Mouse (Mus musculus): ENCODE results near the gene Nme1. TPM values are rescaled to one million over a fixed set of nuclear protein-coding genes. Genes with fewer than 3 reads are reported as not detected.
A peak's percentile ranks its signal among the peaks of the same experiment; 100 is the strongest.

Nme1 gene
- polyA plus RNA-seq (2015; fragmentation: Nextera tagmentation; extraction: Ambion mirVana), result 302 and 356 TPM in 2 replicates

DNA sequence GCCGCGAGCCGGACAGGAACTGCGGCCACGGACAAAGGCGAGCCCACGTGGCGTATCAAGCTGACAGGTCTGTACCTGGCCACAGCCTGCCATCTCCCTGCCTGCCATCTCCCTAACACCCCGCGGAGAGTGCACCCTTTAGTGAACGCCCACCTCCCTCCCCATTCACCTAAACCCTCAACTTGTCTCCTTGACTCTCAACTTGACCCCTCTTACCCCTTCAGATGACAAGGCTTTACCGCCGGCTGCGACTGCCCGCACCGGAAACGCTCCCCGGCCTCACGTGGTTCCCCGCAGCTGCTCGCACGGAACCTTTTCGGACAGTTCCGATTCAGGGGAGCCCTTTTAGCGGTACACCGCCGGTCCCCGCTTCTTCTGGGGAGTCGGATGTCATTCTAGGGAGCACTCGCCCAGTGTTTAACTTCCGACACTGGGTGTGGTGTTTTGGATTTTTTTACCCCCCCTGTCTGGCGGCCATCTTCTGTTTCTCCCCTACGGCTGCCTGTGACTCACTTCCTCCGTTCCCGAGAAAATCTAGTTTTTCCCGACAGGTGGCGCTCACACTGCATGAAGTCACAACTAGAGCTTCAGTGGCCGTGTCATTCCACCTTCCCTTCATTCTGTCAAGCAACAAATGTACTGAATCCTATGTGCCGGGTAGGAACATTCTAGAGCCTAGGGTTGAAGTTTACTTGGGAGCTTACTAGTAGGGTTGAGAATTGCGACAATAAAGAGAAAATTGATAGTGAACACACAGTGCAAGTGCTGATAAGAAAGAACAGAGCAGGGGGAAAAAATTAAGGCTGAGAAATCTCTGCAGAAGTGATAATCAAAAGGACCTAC, at the start of gene Nme1, which contains the start of gene Gm20390:
TSS of gene Nme1 (minus strand) at position 517 of the 843 bp plus-strand sequence.
TSS of gene Gm20390 (minus strand) at position 289 of the 843 bp plus-strand sequence.
- peak within 1 kb of the TSS; percentile 64 for H3K4me3 ChIP-seq
- peaks cover 33% of the 10 kb centered on the region for H3K4me1 ChIP-seq (replicated peaks)
- peak; percentile 94 for ATAC-seq (ENCODE audit: low read depth)
- no peaks in the 10 kb centered on the region for H3K9me3 ChIP-seq
- H3K36me3 ChIP-seq, result peaks cover 29% of the 10 kb centered on the region
- H3K27ac ChIP-seq (replicated peaks), result peak within 1 kb of the TSS; percentile 79
- no peaks in the 10 kb centered on the region for H3K27me3 ChIP-seq
- under 1% methylated on average over 40 of the region's 40 CpGs for WGBS
- H3K9ac ChIP-seq, result peak within 1 kb of the TSS; percentile 89
- peak within 1 kb of the TSS; percentile 91 for H3K4me2 ChIP-seq

- no peak for ATAC-seq (ENCODE audit: low read depth)
- Histone ChIP-seq H3K9ac (no peak overlapping the region), H3K27me3 (no peaks in the 10 kb centered on the region), H3K9me3 (no peaks in the 10 kb centered on the region), H3K4me1 (replicated peaks) (peaks cover 14% of the 10 kb centered on the region), H3K4me2 (no peak overlapping the region), H3K27ac (replicated peaks) (no peak overlapping the region), H3K4me3 (no peak overlapping the region), H3K36me3 (0 out of 2 replicates have a peak, but pooled peaks cover 3% of the 10 kb centered on the region)
- WGBS, result 97% methylated on average over 2 of the region's 2 CpGs
Observed at GRCm38 (mm10) chr11:94003346-94003745, 35.0 kb upstream of the Nme1 start.

- Histone ChIP-seq H3K4me2 (no peak overlapping the region), H3K27me3 (no peaks in the 10 kb centered on the region), H3K4me3 (no peak overlapping the region), H3K27ac (replicated peaks) (no peak overlapping the region), H3K9ac (no peak overlapping the region), H3K4me1 (replicated peaks) (peaks cover 42% of the 10 kb centered on the region), H3K9me3 (no peaks in the 10 kb centered on the region), H3K36me3 (0 out of 2 replicates have a peak, but pooled peaks cover 3% of the 10 kb centered on the region)
- no peak for ATAC-seq (ENCODE audit: low read depth)
Observed at GRCm38 (mm10) chr11:93999276-93999675, 31.0 kb upstream of the Nme1 start.

- peak overlapping the region; percentile 69 for H3K4me3 ChIP-seq
- H3K4me1 ChIP-seq (replicated peaks), result peaks cover 42% of the 10 kb centered on the region
- H3K4me2 ChIP-seq, result peak overlapping the region; percentile 83
- no peaks in the 10 kb centered on the region for H3K27me3 ChIP-seq
- WGBS, result 33% methylated on average over 13 of the region's 13 CpGs
- no peak overlapping the region for H3K27ac ChIP-seq (replicated peaks)
- no peaks in the 10 kb centered on the region for H3K36me3 ChIP-seq
- peak overlapping the region; percentile 91 for H3K9ac ChIP-seq
- ATAC-seq (ENCODE audit: low read depth), result no peak
- H3K9me3 ChIP-seq, result no peaks in the 10 kb centered on the region
Observed at GRCm38 (mm10) chr11:93997141-93997775, 28.9 kb upstream of the Nme1 start.

- under 1% methylated on average over 58 of the region's 58 CpGs for WGBS
- H3K4me3 ChIP-seq, result peak overlapping the region; percentile 69
- peak; percentile 70 for ATAC-seq (ENCODE audit: low read depth)
Observed at GRCm38 (mm10) chr11:93996306-93997140, 28.2 kb upstream of the Nme1 start.

GRCm38 (mm10) chr11:93995720-93996305, 27.5 kb upstream of the Nme1 start, which contains the start of gene Spag9:
Gene Spag9, plus strand, starts transcription at chr11:93996091.
- H3K4me2 ChIP-seq, result peak within 1 kb of the TSS; percentile 83
- H3K27me3 ChIP-seq, result no peaks in the 10 kb centered on the region; the same call in 1 of the 2 replicates
- H3K4me3 ChIP-seq, result peak within 1 kb of the TSS; percentile 69
- peak within 1 kb of the TSS; percentile 95 for H3K27ac ChIP-seq (replicated peaks)
- no peaks in the 10 kb centered on the region for H3K9me3 ChIP-seq
- peak; percentile 91 for ATAC-seq (ENCODE audit: low read depth)
- H3K4me1 ChIP-seq (replicated peaks), result peaks cover 42% of the 10 kb centered on the region
- peak within 1 kb of the TSS; percentile 91 for H3K9ac ChIP-seq
- WGBS, result under 1% methylated on average over 66 of the region's 70 CpGs
- H3K36me3 ChIP-seq, result no peaks in the 10 kb centered on the region

More at GRCm38 (mm10) chr11:93996306-93997140, 28.2 kb upstream of the Nme1 start:
- no peaks in the 10 kb centered on the region for H3K9me3 ChIP-seq
- H3K4me2 ChIP-seq, result peak overlapping the region; percentile 83
- peaks cover 42% of the 10 kb centered on the region for H3K4me1 ChIP-seq (replicated peaks)
- H3K27me3 ChIP-seq, result no peaks in the 10 kb centered on the region; the same call in 1 of the 2 replicates
- peak overlapping the region; percentile 95 for H3K27ac ChIP-seq (replicated peaks)
- H3K36me3 ChIP-seq, result no peaks in the 10 kb centered on the region
- peak overlapping the region; percentile 91 for H3K9ac ChIP-seq

DNA sequence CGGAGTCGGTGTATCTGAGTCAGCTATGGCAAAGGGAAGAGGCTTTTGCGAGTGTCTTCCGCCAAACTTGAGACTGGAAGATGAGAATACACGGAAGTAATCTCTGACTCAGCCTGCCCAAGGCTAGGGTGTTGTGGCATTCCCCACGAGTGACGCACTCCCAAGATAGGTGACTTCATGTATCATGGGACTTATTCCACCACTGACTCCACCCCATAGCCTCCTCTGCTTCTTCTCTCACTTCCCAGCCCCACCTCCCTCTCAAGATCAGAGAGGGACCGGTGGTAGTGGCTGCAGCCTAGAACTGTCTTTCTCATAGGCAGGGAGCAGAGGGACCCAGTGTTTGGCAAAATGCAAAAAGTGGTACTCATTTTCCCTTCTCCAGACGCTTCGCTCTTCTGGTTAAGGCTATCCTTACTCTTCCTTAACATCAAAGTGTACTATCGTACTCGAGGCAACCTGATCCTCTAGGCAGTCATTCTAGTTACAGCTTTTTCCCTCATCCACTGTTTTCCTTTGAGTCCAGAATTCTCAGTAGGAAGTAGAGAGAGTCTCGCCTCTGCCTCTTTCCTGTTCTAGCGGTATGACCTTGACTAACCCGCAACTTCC, 26.9 kb upstream of the Nme1 start:
- H3K9ac ChIP-seq, result peak overlapping the region; percentile 78
- peak; percentile 57 for ATAC-seq (ENCODE audit: low read depth)
- no peaks in the 10 kb centered on the region for H3K9me3 ChIP-seq
- H3K27ac ChIP-seq (replicated peaks), result peak overlapping the region; percentile 95
- peak overlapping the region; percentile 69 for H3K4me3 ChIP-seq
- H3K4me1 ChIP-seq (replicated peaks), result peaks cover 42% of the 10 kb centered on the region
- H3K36me3 ChIP-seq, result no peaks in the 10 kb centered on the region
- peak overlapping the region; percentile 83 for H3K4me2 ChIP-seq
- WGBS, result 10% methylated on average over 15 of the region's 15 CpGs
- H3K27me3 ChIP-seq, result no peaks in the 10 kb centered on the region; the same call in 1 of the 2 replicates

DNA sequence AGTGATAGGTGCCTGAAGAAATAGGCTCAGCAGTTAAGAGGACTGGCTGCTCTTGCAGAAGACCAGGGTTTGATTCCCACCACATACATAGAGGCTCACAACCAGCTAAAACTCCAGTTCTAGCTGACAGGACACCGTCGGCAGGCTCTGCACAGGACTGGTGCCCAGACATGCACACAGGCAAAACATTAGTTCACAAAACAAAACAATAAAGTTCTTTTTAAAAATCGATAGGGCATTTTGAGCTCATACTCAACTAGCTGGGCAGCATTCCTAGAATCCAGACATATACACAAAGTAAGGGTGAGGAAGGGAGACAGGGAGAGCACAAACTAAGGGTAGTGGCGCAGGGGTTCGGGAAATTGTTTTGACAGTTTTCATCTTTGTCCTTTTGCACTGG, 26.2 kb upstream of the Nme1 start:
- Histone ChIP-seq H3K9me3 (no peaks in the 10 kb centered on the region), H3K4me3 (peak overlapping the region; percentile 69), H3K4me2 (peak overlapping the region; percentile 83), H3K4me1 (replicated peaks) (peaks cover 39% of the 10 kb centered on the region), H3K9ac (peak overlapping the region; percentile 78), H3K27me3 (peaks cover 2% of the 10 kb centered on the region; the same call in 1 of the 2 replicates), H3K36me3 (no peaks in the 10 kb centered on the region), H3K27ac (replicated peaks) (peak overlapping the region; percentile 95)
- no peak for ATAC-seq (ENCODE audit: low read depth)
- WGBS, result 73% methylated on average over 5 of the region's 5 CpGs

DNA sequence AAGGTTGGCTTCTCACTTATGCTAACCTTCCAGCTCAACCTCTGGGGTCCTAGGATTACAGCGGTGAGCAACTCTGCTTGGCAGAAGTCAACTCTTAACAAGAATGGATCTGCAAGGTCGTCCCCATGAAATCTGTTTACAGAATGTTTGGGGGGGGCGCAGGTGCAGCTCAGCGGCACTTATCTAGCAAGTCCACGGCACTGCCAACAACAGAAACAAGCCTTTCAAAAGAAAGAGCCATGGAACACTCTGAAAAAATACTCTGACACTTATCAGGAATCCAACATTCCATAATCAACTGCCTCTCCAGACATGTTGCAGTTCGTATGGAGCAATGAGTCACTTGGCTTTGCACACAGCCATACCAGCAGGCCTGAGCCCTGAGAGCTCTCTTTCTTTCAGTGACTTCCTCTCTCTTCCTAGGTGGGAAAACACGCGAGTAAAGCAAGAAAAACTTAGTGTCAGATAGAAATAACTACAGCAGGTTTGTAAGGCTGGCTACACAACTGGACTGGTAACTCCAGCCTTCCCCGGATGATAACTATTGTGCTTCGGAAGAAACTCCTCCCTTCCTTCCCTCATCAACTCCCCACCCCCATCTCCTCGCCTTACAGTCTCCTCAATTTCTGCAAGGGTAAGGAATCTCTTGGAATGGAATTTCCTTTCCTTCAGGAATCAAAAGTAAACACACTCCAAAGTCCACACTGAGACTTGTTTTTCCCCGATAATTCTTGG, 20.2 kb upstream of the Nme1 start:
- peaks cover 7% of the 10 kb centered on the region; the same call in 1 of the 2 replicates for H3K27me3 ChIP-seq
- ATAC-seq (ENCODE audit: low read depth), result no peak
- no peaks in the 10 kb centered on the region for H3K4me1 ChIP-seq (replicated peaks)
- no peak overlapping the region for H3K4me2 ChIP-seq
- WGBS, result 69% methylated on average over 12 of the region's 12 CpGs
- H3K27ac ChIP-seq (replicated peaks), result peak overlapping the region; percentile 38; the same call in 1 of the 2 replicates
- H3K4me3 ChIP-seq, result no peak overlapping the region
- no peaks in the 10 kb centered on the region for H3K36me3 ChIP-seq
- no peaks in the 10 kb centered on the region for H3K9me3 ChIP-seq
- no peak overlapping the region for H3K9ac ChIP-seq

DNA sequence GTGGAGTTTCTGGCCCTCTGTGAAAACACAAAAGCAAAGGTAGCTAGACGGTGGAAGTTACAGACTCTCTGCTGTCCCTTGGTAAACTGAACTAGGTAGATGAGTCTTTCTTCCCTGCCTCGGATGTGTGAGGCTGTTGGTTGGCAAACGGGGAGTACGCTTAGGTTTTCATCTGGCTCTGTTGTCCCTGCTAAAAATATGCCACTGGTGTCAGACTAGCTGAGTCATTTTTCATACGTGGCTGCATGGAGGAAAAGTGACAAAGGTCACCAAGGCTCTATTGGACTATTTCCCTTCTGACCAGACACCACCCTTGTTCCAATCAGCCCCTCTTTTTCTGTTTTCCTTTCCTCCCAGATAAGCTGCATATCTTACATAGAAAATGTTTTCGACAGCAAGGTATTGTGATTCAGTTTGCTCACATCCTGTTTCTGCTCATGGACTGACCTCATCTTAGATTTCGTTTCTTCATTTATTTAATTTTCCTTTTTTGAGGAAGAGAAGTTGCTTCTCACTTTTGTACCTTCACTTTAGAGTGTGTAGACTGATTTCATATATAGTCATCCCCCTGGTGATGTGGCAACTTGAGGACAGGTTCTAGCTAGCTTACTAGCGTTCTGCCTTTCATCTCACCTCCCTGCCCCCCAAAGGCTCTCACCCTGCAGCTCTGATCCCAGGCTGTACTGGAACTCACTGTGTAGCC, 19.5 kb upstream of the Nme1 start:
- WGBS, result 76% methylated on average over 8 of the region's 8 CpGs
- Histone ChIP-seq H3K9me3 (no peaks in the 10 kb centered on the region), H3K36me3 (no peaks in the 10 kb centered on the region), H3K27me3 (peaks cover 7% of the 10 kb centered on the region; the same call in 1 of the 2 replicates), H3K4me3 (no peak overlapping the region), H3K9ac (no peak overlapping the region), H3K4me1 (replicated peaks) (no peaks in the 10 kb centered on the region), H3K27ac (replicated peaks) (peak overlapping the region; percentile 38; the same call in 1 of the 2 replicates), H3K4me2 (no peak overlapping the region)
- no peak for ATAC-seq (ENCODE audit: low read depth)
